Mouse (Mus musculus) lung, embryonic 14.5 days (tissue): ENCODE results near the gene Prkar2a. TPM values are rescaled to one million over a fixed set of nuclear protein-coding genes. Genes with fewer than 3 reads are reported as not detected.
A peak's percentile ranks its signal among the peaks of the same experiment; 100 is the strongest.

Source experiments
- ATAC-seq: fragments of 200-750 bp; cut with Nextera tagmentation; 2 replicates; pipeline ENCODE4 v1.8.0; 2017; ENCODE audit warnings: mild to moderate bottlenecking, moderate TSS enrichment, moderate library complexity; ENCODE audit not compliant: insufficient read depth
- DNase-seq: peaks from one replicate; pipeline ENCODE4 v3.0.0-alpha.2; 2015
- H3K27ac ChIP-seq: fragments of 300-500 bp; sonication (generic); 2 replicates; pipeline ENCODE4 v1.5.1; 2014; ENCODE audit warnings: low read depth, mild to moderate bottlenecking, moderate library complexity
- H3K27me3 ChIP-seq: fragments of 300-500 bp; sonication (generic); 2 replicates; pipeline ENCODE4 v1.6.1; 2014; ENCODE audit warnings: low read length, control low read depth; ENCODE audit not compliant: insufficient read depth
- H3K36me3 ChIP-seq: fragments of 300-500 bp; sonication (generic); 2 replicates; pipeline ENCODE4 v1.6.1; 2014; ENCODE audit warnings: control low read depth; ENCODE audit not compliant: insufficient read depth
- H3K4me1 ChIP-seq: fragments of 300-500 bp; sonication (generic); 2 replicates; pipeline ENCODE4 v1.6.1; 2014; ENCODE audit warnings: antibody characterized with exemption, control low read depth; ENCODE audit not compliant: insufficient read depth
- H3K4me2 ChIP-seq: fragments of 300-500 bp; sonication (generic); 2 replicates; pipeline ENCODE4 v1.6.1; 2014; ENCODE audit warnings: mild to moderate bottlenecking
- H3K4me3 ChIP-seq: fragments of 300-500 bp; sonication (generic); 2 replicates; pipeline ENCODE4 v1.5.1; 2014; ENCODE audit warnings: low read depth, low read length
- H3K9ac ChIP-seq: fragments of 300-500 bp; sonication (generic); 2 replicates; pipeline ENCODE4 v1.6.1; 2014
- H3K9me3 ChIP-seq: fragments of 300-500 bp; sonication (generic); 2 replicates; pipeline ENCODE4 v1.6.1; 2016; ENCODE audit warnings: low read depth, low read length, control low read depth
- CTCF ChIP-seq: IDR thresholded peaks from 2 replicates; pipeline ENCODE4 v1.5.1; 2016; ENCODE audit warnings: antibody characterized with exemption, low read depth
- WGBS: fragments of 180-500 bp; shearing (Covaris S2); extraction: QIAGEN DNeasy Blood & Tissue Kit; methylation state at CpG from one replicate; pipeline ENCODE4 v1.1.7; 2014; 5-methylcytosine and 5-hydroxymethylcytosine counted together
- polyA plus RNA-seq: library from polyadenylated mRNA; unstranded; fragments of >200 nt; fragmentation: Nextera tagmentation; extraction: Ambion mirVana; gene quantifications from 2 replicates; pipeline ENCODE4 v1.2.1, GENCODE M21; 2014

Gene Prkar2a
- polyA plus RNA-seq, 1 experiment from 2014 or later = 38.1 TPM

- Histone ChIP-seq H3K4me3 (no peak overlapping the region), H3K4me2 (no peak overlapping the region), H3K4me1 (no peaks in the 10 kb centered on the region), H3K27ac (no peak overlapping the region), H3K27me3 (no peaks in the 10 kb centered on the region), H3K9me3 (no peaks in the 10 kb centered on the region), H3K36me3 (peaks cover 32% of the 10 kb centered on the region; the same call in 1 of the 2 replicates), H3K9ac (no peak overlapping the region)
- ATAC-seq (no peak), DNase-seq (peak; percentile 23)
- WGBS = 92% methylated on average over 1 of the region's 1 CpGs
- TF ChIP-seq CTCF = peak; percentile 44
These were observed 50.9 kb downstream of the Prkar2a start for GRCm38 (mm10) chr9:108740062-108740461.

- WGBS = 88% methylated on average over 9 of the region's 9 CpGs
- TF ChIP-seq CTCF = no peak
- H3K27me3 ChIP-seq = no peaks in the 10 kb centered on the region
- H3K4me3 ChIP-seq = no peak overlapping the region
- peaks cover 50% of the 10 kb centered on the region for H3K36me3 ChIP-seq
- no peaks in the 10 kb centered on the region for H3K9me3 ChIP-seq
- H3K4me2 ChIP-seq = no peak overlapping the region
- H3K9ac ChIP-seq = no peak overlapping the region
- ATAC-seq = no peak
- H3K27ac ChIP-seq = no peak overlapping the region
- DNase-seq = peak; percentile 60
- H3K4me1 ChIP-seq = no peaks in the 10 kb centered on the region
These were observed 52.9 kb downstream of the Prkar2a start for GRCm38 (mm10) chr9:108742048-108742447.

- no peaks in the 10 kb centered on the region for H3K9me3 ChIP-seq
- no peak overlapping the region for H3K27ac ChIP-seq
- no peak overlapping the region for H3K9ac ChIP-seq
- H3K4me3 ChIP-seq = no peak overlapping the region
- H3K27me3 ChIP-seq = no peaks in the 10 kb centered on the region
- WGBS = 79% methylated on average over 14 of the region's 14 CpGs
- DNase-seq = no peak
- H3K36me3 ChIP-seq = peaks cover 60% of the 10 kb centered on the region
- no peak overlapping the region for H3K4me2 ChIP-seq
- no peaks in the 10 kb centered on the region for H3K4me1 ChIP-seq
- ATAC-seq = no peak
- TF ChIP-seq CTCF = no peak
These were observed 57.9 kb downstream of the Prkar2a start for GRCm38 (mm10) chr9:108746876-108747499.

- no peak overlapping the region for H3K27ac ChIP-seq
- no peaks in the 10 kb centered on the region for H3K4me1 ChIP-seq
- ATAC-seq (no peak), DNase-seq (no peak)
- no peaks in the 10 kb centered on the region for H3K9me3 ChIP-seq
- H3K27me3 ChIP-seq = no peaks in the 10 kb centered on the region
- H3K36me3 ChIP-seq = peaks cover 54% of the 10 kb centered on the region
- no peak overlapping the region for H3K4me2 ChIP-seq
- no peak for TF ChIP-seq CTCF
- no peak overlapping the region for H3K9ac ChIP-seq
- 86% methylated on average over 3 of the region's 3 CpGs for WGBS
- H3K4me3 ChIP-seq = no peak overlapping the region
These were observed 58.6 kb downstream of the Prkar2a start for GRCm38 (mm10) chr9:108747694-108748093.

GRCm38 (mm10) chr9:108748600-108749183 is 59.6 kb downstream of the Prkar2a start:
- ATAC-seq (no peak), DNase-seq (no peak)
- H3K4me2 ChIP-seq = no peak overlapping the region
- H3K27me3 ChIP-seq = no peaks in the 10 kb centered on the region
- no peaks in the 10 kb centered on the region for H3K9me3 ChIP-seq
- H3K9ac ChIP-seq = no peak overlapping the region
- no peak for TF ChIP-seq CTCF
- WGBS = 71% methylated on average over 11 of the region's 11 CpGs
- H3K27ac ChIP-seq = no peak overlapping the region
- H3K4me3 ChIP-seq = no peak overlapping the region
- H3K4me1 ChIP-seq = no peaks in the 10 kb centered on the region
- H3K36me3 ChIP-seq = peaks cover 44% of the 10 kb centered on the region

GRCm38 (mm10) chr9:108750616-108751015 is 61.5 kb downstream of the Prkar2a start:
- Histone ChIP-seq H3K4me3 (no peak overlapping the region), H3K9me3 (no peaks in the 10 kb centered on the region), H3K36me3 (peaks cover 31% of the 10 kb centered on the region), H3K9ac (no peak overlapping the region), H3K27me3 (no peaks in the 10 kb centered on the region), H3K4me2 (no peak overlapping the region), H3K4me1 (no peaks in the 10 kb centered on the region), H3K27ac (no peak overlapping the region)
- DNase-seq (no peak), ATAC-seq (no peak)
- WGBS = 76% methylated on average over 11 of the region's 11 CpGs
- no peak for TF ChIP-seq CTCF

GRCm38 (mm10) chr9:108752142-108752920 is 63.2 kb downstream of the Prkar2a start:
- ATAC-seq (no peak), DNase-seq (no peak)
- Histone ChIP-seq H3K4me1 (no peaks in the 10 kb centered on the region), H3K9me3 (no peaks in the 10 kb centered on the region), H3K27me3 (no peaks in the 10 kb centered on the region), H3K4me2 (no peak overlapping the region), H3K9ac (no peak overlapping the region), H3K27ac (no peak overlapping the region), H3K36me3 (peaks cover 16% of the 10 kb centered on the region; the same call in 1 of the 2 replicates), H3K4me3 (no peak overlapping the region)
- 81% methylated on average over 11 of the region's 11 CpGs for whole genome bisulfite sequencing
- no peak for TF ChIP-seq CTCF
